Mouse (Mus musculus) intestine, postnatal 0 days (tissue): ENCODE measurements at regions not wholly inside any gene's neighbourhood (a gene's known extent, or its start where the extent isn't known, plus 50 kb on each side); places are given as distances from the start of the nearest gene placed in this dataset.
A peak's percentile ranks its signal among the peaks of the same experiment; 100 is the strongest.

ENCODE experiments used
- ATAC-seq: fragments of 200-750 bp; cut with Nextera tagmentation; 2 replicates; pipeline ENCODE4 v1.8.0; 2017; ENCODE audit warnings: mild to moderate bottlenecking, moderate TSS enrichment, moderate library complexity
- H3K27ac ChIP-seq: fragments of 300-500 bp; sonication (generic); 2 replicates; pipeline ENCODE4 v1.5.1; 2014; ENCODE audit warnings: mild to moderate bottlenecking, low read depth, low read length, moderate library complexity
- H3K27me3 ChIP-seq: fragments of 300-500 bp; sonication (generic); replicated peaks from 2 replicates; pipeline ENCODE4 v1.6.1; 2014; ENCODE audit warnings: low read length, mixed read lengths; ENCODE audit not compliant: control insufficient read depth, insufficient read depth
- H3K36me3 ChIP-seq: fragments of 300-500 bp; sonication (generic); 2 replicates; pipeline ENCODE4 v1.6.1; 2014; ENCODE audit warnings: mild to moderate bottlenecking, moderate library complexity; ENCODE audit not compliant: control insufficient read depth, insufficient read depth
- H3K4me1 ChIP-seq: fragments of 300-500 bp; sonication (generic); replicated peaks from 2 replicates; pipeline ENCODE4 v1.6.1; 2014; ENCODE audit warnings: antibody characterized with exemption, low read length, mixed read lengths; ENCODE audit not compliant: control insufficient read depth, insufficient read depth
- H3K4me2 ChIP-seq: fragments of 300-500 bp; sonication (generic); replicated peaks from 2 replicates; pipeline ENCODE4 v1.6.1; 2014; ENCODE audit warnings: low read depth, mild to moderate bottlenecking, moderate library complexity
- H3K4me3 ChIP-seq: fragments of 300-500 bp; sonication (generic); 2 replicates; pipeline ENCODE4 v1.5.1; 2014; ENCODE audit warnings: low read depth, low read length
- H3K9ac ChIP-seq: fragments of 300-500 bp; sonication (generic); 2 replicates; pipeline ENCODE4 v1.6.1; 2014; ENCODE audit warnings: mild to moderate bottlenecking, low read depth, low read length
- H3K9me3 ChIP-seq: fragments of 300-500 bp; sonication (generic); 2 replicates; pipeline ENCODE4 v1.6.1; 2016; ENCODE audit warnings: mixed run types; ENCODE audit not compliant: control insufficient read depth
- CTCF ChIP-seq: sonication (generic); IDR thresholded peaks from 2 replicates; pipeline ENCODE4 v1.5.1; 2016; ENCODE audit warnings: low read depth, mild to moderate bottlenecking, control low read depth, antibody characterized with exemption, moderate library complexity
- WGBS: fragments of 180-500 bp; shearing (Covaris S2); extraction: QIAGEN DNeasy Blood & Tissue Kit; methylation state at CpG from one replicate; pipeline ENCODE4 v1.1.7; 2014; 5-methylcytosine and 5-hydroxymethylcytosine counted together

- Histone ChIP-seq H3K36me3 (no peaks in the 10 kb centered on the region), H3K4me1 (no peaks in the 10 kb centered on the region; the same call in 1 of the 2 replicates), H3K27me3 (no peaks in the 10 kb centered on the region), H3K9me3 (no peaks in the 10 kb centered on the region), H3K4me2 (no peak overlapping the region), H3K9ac (no peak overlapping the region), H3K4me3 (no peak overlapping the region), H3K27ac (no peak overlapping the region)
- peak; percentile 90 for ATAC-seq
- TF ChIP-seq CTCF, result no peak
- WGBS, result 37% methylated on average over 16 of the region's 17 CpGs
Measured at GRCm38 (mm10) chr13:28544003-28544818, 286.9 kb downstream of the Gm11361 start.

DNA sequence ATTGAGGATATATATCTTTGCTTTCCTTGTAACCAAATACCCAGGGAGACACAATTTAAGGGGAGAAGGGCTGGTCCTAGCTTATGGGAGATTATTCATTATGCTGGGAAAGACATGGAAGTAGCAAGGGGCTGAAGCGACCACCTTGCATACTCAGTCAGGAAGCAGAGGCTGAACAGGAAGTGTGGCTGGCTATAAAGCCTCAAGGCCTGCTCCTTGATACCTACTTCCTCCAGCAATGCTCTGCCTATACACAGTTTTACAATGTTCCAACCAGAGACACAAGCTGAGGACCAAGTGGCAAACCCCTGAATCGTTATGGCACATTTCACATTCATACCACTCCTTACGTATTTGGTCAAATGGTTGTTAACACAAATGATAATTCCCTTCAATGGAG, 284.3 kb downstream of the Gm11361 start:
- WGBS, result 89% methylated on average over 3 of the region's 3 CpGs
- Histone ChIP-seq H3K27ac (no peak overlapping the region), H3K4me3 (no peak overlapping the region), H3K36me3 (no peaks in the 10 kb centered on the region), H3K9me3 (no peaks in the 10 kb centered on the region), H3K9ac (no peak overlapping the region), H3K27me3 (no peaks in the 10 kb centered on the region), H3K4me2 (no peak overlapping the region), H3K4me1 (no peaks in the 10 kb centered on the region; the same call in 1 of the 2 replicates)
- no peak for ATAC-seq
- TF ChIP-seq CTCF, result no peak

DNA sequence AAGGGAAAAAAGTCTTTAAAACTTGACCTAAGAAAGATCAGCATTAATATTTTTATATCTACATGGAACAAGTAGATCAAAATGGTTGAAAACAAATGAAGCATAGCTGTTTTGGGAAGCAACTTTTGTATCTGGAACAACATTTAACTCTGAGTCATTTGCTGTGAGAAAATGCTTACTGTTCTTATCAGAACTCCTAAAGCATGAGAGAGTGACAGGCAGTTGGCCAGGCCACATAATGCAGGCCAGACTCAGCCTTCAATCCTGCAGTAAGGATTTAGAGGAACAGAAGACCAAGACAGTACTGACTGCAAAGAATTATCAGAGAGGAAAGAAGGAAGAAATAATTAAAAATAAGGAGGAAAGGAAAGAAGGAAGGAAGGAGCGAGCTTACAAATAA, 275.8 kb downstream of the Gm11361 start:
- H3K9me3 ChIP-seq, result no peaks in the 10 kb centered on the region
- no peak for ATAC-seq
- no peak overlapping the region for H3K9ac ChIP-seq
- 98% methylated on average over 1 of the region's 1 CpGs for WGBS
- no peaks in the 10 kb centered on the region for H3K27me3 ChIP-seq
- no peak overlapping the region for H3K4me2 ChIP-seq
- no peaks in the 10 kb centered on the region for H3K36me3 ChIP-seq
- TF ChIP-seq CTCF, result no peak
- no peak overlapping the region for H3K27ac ChIP-seq
- H3K4me3 ChIP-seq, result no peak overlapping the region
- H3K4me1 ChIP-seq, result no peaks in the 10 kb centered on the region

GRCm38 (mm10) chr13:28532278-28532677, 274.9 kb downstream of the Gm11361 start:
- Histone ChIP-seq H3K9me3 (no peaks in the 10 kb centered on the region), H3K27me3 (no peaks in the 10 kb centered on the region), H3K36me3 (no peaks in the 10 kb centered on the region), H3K4me2 (no peak overlapping the region), H3K4me1 (no peaks in the 10 kb centered on the region), H3K9ac (no peak overlapping the region), H3K4me3 (no peak overlapping the region), H3K27ac (no peak overlapping the region)
- 70% methylated on average over 3 of the region's 3 CpGs for WGBS
- ATAC-seq, result peak; percentile 69
- TF ChIP-seq CTCF, result no peak

DNA sequence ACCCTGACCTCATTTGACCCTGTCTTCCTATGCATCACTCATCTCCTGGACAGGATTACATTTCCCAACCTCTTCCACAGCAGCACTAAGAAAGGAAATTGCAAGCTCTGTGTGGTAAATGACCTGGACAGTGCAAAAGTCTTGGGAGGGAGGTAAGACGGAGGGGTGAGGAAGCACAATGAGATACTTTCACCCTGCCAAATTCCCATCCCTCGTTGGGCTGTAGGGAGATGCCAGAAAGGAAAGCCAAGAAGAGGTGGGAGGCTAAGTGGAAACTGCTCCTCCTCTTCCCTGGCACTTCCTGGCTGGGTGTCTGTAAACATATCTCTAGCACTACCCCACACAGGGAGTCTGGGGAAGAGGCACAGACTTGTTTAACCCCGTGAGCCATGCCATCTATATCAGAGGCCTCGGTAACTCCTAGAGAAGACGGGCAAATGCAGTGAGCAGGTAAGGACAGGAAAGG, 274.2 kb downstream of the Gm11361 start:
- 81% methylated on average over 5 of the region's 5 CpGs for WGBS

GRCm38 (mm10) chr13:28530947-28531346, 273.6 kb downstream of the Gm11361 start:
- no peak for TF ChIP-seq CTCF
- 71% methylated on average over 3 of the region's 3 CpGs for WGBS
- Histone ChIP-seq H3K4me2 (no peak overlapping the region), H3K4me1 (no peaks in the 10 kb centered on the region), H3K9ac (no peak overlapping the region), H3K36me3 (no peaks in the 10 kb centered on the region), H3K4me3 (no peak overlapping the region), H3K9me3 (no peaks in the 10 kb centered on the region), H3K27ac (no peak overlapping the region), H3K27me3 (no peaks in the 10 kb centered on the region)
- no peak for ATAC-seq

More for the DNA sequence above, 274.2 kb downstream of the Gm11361 start:
- H3K9me3 ChIP-seq, result no peaks in the 10 kb centered on the region
- no peak for TF ChIP-seq CTCF
- no peak overlapping the region for H3K27ac ChIP-seq
- no peak overlapping the region for H3K4me3 ChIP-seq
- no peaks in the 10 kb centered on the region for H3K27me3 ChIP-seq
- ATAC-seq, result no peak
- no peak overlapping the region for H3K9ac ChIP-seq
- no peak overlapping the region for H3K4me2 ChIP-seq
- H3K4me1 ChIP-seq, result no peaks in the 10 kb centered on the region
- no peaks in the 10 kb centered on the region for H3K36me3 ChIP-seq
